Mouse (Mus musculus): ENCODE measurements around the gene Lypd5.
"Not testable (repeated sequence)": the region's sequence is repeated elsewhere in the genome, so short reads cannot be mapped to it uniquely, and the experiment has no call there.

- not testable (repeated sequence) for TF ChIP-seq ZC3H11A (IDR thresholded peaks at IDR 0.05; ENCODE audit: borderline replicate concordance, low read depth, low read length); CHD2 (IDR thresholded peaks at IDR 0.05; ENCODE audit: low read depth, low read length); MAFK (IDR thresholded peaks at IDR 0.05; ENCODE audit: insufficient read depth, low read depth, low read length); ZNF384 (IDR thresholded peaks at IDR 0.05; ENCODE audit: low read depth, low read length); HCFC1 (IDR thresholded peaks at IDR 0.05; ENCODE audit: borderline replicate concordance, insufficient read depth, low read length)
These were observed 51.5 kb downstream of the Lypd5 start for GRCm38 (mm10) chr7:24400489-24400888.

Data from ES-E14 (cell line).